Mouse (Mus musculus): ENCODE measurements at regions not wholly inside any gene's neighbourhood (a gene's known extent, or its start where the extent isn't known, plus 50 kb on each side); places are given as distances from the start of the nearest gene placed in this dataset.

DNA sequence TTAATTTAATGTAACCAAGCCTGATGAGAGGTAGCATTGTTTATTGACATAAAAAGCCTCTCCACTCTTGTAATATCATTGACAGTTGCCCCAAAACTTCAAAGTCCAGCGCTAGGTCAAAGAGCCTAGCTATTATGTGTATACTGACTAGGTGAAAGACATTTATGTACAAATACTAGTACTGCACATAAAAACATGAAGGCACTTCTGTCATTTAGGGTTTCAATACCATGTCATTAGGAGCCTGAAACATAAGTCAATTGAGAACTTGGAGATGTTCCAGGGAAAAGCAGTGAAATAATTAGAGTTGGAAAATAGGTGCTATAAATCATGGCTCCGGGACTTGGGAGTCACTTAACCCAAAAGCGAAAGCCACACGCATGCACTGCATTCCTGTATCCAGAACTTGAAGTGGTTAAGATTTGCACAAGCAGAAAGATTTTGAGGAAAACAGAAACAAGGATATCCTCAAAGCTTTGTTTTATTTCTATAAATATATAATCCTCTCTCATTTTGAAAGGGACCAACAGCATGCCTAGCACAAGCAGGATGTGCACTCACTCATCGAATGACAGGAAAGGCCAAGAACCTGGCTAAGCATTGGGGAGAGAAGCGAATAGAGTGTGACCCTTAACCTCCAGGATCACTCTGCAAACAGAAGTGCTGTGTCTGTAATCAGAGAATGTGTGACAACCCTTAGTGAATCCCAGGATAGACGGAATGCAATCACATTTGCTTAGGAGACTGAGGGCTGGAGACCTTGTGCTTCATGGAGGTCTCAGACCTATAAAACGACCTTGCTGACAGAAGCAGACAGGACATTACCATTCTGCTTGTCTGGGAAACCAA lies 176.3 kb upstream of the Crim1 start:
- no peak for DNase-seq (ENCODE audit: low read depth, low spot score)

DNA sequence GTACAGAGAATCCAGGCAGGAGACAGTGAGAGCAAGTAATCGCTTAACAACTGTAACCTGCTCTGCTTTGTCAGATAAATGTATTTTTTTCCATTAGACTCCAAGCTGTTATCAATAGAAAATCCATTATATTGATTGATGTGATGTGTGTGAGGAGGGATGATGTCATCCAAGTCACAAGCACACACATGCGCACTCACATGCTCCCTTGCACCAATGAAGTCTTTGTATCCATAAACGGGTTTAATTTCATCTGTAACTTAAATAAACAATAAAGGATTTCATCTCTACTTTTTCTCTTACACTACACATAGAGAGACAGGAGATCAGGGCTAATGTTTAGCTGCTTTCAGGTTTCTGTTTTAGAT lies 175.7 kb upstream of the Crim1 start:
- no peak for DNase-seq (ENCODE audit: low read depth, low spot score)

DNA sequence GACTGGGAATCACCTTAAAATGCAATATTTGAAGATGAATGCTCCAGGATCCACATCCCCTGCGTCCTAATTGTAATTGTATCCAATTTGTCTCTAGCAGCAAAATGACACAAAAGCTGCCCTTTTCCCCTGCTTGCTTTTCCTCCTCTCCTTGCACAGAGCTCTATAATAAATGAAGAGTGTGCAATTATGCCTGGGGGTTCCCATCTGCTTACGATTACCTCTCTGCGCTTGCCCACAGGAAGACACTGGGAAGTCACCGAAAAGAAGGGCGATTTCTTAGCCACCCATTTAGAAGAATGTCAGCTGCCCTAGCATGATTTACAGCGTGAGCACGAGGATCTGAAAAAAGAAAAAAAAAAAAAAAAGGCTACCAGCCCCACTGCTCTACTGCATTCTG lies 174.8 kb upstream of the Crim1 start:
- peak; percentile 12 for DNase-seq (ENCODE audit: low read depth, low spot score)

- no peak for DNase-seq (ENCODE audit: low read depth, low spot score)
Measured at GRCm38 (mm10) chr17:78035648-78036047, 164.4 kb upstream of the Crim1 start.

DNA sequence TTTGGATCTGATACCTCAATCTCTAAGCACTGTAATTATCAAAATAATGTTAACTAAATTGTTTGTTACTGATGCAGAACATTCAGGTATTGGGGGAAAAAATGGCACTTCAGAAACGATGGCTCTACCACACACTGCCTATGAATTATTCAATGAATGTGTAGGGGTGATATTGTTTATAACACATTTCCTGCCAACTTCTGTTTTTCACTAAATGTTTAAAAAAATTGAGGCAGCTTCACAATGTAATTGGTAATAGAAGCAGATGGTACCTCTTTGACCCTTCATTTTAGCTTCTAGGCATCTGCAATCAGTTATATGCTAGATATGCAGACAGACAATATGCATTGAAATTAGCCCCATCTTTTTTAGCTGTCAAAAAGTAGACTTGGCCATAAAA lies 159.7 kb upstream of the Crim1 start:
- DNase-seq (ENCODE audit: low read depth, low spot score) = no peak

- no peak for DNase-seq (ENCODE audit: low read depth, low spot score)
Measured at GRCm38 (mm10) chr17:78041204-78041603, 158.8 kb upstream of the Crim1 start.

- no peak for DNase-seq (ENCODE audit: low read depth, low spot score)
Measured at GRCm38 (mm10) chr17:78049766-78050165, 150.3 kb upstream of the Crim1 start.

DNA sequence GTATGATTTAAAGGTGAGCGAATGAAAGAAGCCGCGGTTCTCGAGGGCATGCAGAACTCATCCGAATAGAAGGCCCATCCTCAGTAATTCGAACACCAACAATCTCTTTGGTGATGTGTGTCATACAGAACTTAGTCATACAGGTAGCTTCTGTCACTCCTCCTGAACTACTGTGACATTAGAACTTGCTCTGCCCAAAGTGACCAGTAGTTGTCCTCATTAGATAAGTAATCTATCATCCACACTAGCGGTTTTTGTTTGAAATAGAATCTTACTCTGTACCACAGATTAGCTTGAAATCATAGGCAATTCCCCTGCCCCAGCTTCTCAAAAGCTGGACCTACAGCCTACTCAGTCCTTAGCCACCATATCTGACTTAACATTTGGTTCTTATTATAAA lies 149.8 kb upstream of the Crim1 start:
- no peak for DNase-seq (ENCODE audit: low read depth, low spot score)

- no peak for DNase-seq (ENCODE audit: low read depth, low spot score)
Measured at GRCm38 (mm10) chr17:78075892-78076291, 124.2 kb upstream of the Crim1 start.

GRCm38 (mm10) chr17:78078381-78078780 lies 121.7 kb upstream of the Crim1 start:
- DNase-seq (ENCODE audit: low read depth, low spot score) = no peak

DNA sequence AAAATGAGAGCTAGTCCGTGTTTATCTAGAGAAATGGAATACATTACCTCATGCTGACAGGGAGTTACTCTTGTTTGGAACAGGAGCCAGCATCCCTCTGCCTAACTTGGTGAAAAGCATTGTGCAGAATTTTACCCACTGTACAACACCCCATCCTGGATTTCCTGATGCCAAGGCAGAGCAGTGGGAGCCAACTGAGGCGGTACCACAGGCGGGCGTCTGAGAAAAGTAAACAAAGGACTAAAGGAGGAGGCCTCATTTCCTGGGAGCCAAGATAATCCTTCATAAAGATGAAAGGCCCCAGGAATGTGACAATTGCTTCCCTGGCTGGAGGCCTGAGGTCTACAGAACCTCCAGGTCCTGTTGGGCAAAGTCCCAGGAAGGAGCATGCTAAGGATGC lies 115.6 kb upstream of the Crim1 start:
- DNase-seq (ENCODE audit: low read depth, low spot score) = peak; percentile 1

DNA sequence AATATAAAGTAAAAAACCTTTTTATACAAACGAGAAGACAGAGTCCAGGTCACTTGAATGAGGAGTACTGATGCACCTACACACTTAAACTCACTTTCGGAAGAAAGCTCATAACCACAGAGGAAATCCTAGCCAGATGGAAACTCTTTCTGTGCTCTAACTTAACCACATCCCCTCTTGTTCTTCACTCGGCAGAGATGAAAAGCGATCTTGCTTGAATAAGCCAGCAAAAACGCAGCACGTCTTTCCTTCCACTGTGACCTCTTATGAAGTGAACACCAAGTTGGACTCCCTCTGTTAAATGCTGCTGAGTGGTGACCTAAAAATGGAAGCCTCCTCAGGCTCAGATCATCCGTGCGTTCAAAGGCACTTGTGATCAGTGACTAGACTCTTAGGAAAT lies 113.1 kb upstream of the Crim1 start:
- peak; percentile 6 for DNase-seq (ENCODE audit: low read depth, low spot score)

DNA sequence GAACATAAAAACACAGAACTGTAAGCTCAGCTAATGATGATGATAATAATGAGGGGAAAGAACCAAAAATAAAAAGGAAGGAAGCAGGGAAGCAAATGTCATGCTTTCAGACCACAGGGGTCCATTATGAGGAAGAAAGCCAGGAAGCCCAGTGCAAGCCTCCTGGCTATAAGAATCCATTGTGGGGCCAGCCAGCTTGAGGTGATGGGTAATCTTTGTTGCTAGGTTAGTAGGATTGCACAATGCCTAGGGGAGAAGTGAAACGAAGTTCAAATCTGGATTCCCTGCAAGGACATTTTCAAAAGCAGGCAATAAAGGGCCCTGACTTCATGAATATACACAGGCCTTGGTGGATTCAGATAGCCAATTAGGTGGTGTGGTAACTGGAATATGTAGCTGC lies 102.3 kb upstream of the Crim1 start:
- no peak for DNase-seq (ENCODE audit: low read depth, low spot score)

DNA sequence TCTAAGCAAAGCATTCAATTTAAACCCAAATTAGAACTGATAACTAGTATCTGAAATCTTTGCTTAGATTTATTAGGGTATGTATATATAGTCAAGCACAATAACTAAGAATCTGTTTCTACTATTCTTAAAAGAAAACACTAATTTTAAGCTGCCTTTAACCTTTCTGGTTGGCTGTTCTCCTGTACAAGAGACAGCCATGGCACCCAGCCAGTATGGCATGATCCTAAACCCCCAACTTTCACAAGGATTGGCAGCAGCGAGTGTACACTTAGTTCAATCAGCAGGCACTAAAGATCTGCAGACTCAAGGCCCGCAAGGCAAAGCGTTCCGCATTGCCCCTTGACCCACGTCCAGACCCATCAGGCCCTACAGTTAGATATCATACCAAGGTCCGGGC lies 91.3 kb upstream of the Crim1 start:
- no peak for DNase-seq (ENCODE audit: low read depth, low spot score)

- DNase-seq (ENCODE audit: low read depth, low spot score) = no peak
Measured at GRCm38 (mm10) chr17:78109364-78110222, 90.5 kb upstream of the Crim1 start.

DNA sequence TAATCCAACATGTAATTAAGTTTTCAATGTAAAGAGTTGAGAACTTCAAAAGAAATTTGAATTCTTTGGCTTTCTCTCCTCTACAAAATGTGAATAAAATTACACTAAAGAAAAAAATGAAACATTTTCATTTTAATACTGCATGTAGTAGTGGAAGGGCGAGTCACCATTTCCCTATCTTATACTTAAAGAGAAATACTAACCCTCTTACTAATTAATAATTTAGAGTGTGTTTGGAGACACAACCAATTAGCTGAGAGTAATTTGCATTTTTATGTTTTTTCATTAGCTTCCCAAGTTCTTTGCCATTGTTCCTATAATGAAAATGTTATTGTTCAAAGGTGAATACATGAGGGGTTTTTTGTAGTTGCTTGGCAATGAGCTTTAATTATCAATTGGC lies 67.9 kb upstream of the Crim1 start:
- no peak for DNase-seq (ENCODE audit: low read depth, low spot score)

- DNase-seq (ENCODE audit: low read depth, low spot score) = no peak
Measured at GRCm38 (mm10) chr17:78137986-78138385, 62.1 kb upstream of the Crim1 start.

DNA sequence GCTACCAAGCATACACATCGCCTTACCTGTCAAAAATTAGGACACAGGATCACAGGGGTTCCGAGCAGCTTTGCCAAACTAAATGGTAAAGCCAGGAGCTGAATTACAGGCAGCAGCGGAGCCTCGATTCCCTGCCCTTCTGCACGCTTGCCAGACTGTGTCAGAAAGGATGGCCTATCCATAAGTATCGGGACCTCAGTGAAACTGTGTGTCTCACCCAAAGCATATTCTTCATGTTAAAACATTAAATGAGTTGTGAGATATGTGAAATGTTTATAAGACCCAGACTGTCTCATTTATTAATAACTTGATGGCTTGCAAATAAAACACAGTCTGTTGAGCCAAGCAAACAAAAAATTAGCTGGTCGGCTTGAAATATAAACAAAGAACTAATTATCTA lies 59.4 kb upstream of the Crim1 start:
- no peak for DNase-seq (ENCODE audit: low read depth, low spot score)

- DNase-seq (ENCODE audit: low read depth, low spot score) = no peak
Measured at GRCm38 (mm10) chr17:78141136-78141535, 58.9 kb upstream of the Crim1 start.

- DNase-seq (ENCODE audit: low read depth, low spot score) = no peak
Measured at GRCm38 (mm10) chr17:78142431-78142830, 57.6 kb upstream of the Crim1 start.

- peak; percentile 12 for DNase-seq (ENCODE audit: low read depth, low spot score)
Measured at GRCm38 (mm10) chr17:78145335-78145734, 54.7 kb upstream of the Crim1 start.
